Mouse (Mus musculus) midbrain, embryonic 11.5 days (tissue): ENCODE results near the gene Gm20916. TPM values are rescaled to one million over a fixed set of nuclear protein-coding genes. Genes with fewer than 3 reads are reported as not detected.
"Not testable (repeated sequence)": the region's sequence is repeated elsewhere in the genome, so short reads cannot be mapped to it uniquely, and the experiment has no call there.

Source experiments
- ATAC-seq: fragments of 200-750 bp; cut with Nextera tagmentation; 2 replicates; pipeline ENCODE4 v1.8.0; 2017; ENCODE audit warnings: moderate TSS enrichment, moderate library complexity; ENCODE audit not compliant: low FRiP score
- DNase-seq: peaks from one replicate; pipeline ENCODE4 v3.0.0; 2015; ENCODE audit warnings: low spot score; ENCODE audit errors: missing footprints
- H3K27ac ChIP-seq: fragments of 300-500 bp; sonication (generic); 2 replicates; pipeline ENCODE4 v1.5.1; 2014; ENCODE audit warnings: low read depth, low read length
- H3K27me3 ChIP-seq: fragments of 300-500 bp; sonication (generic); 2 replicates; pipeline ENCODE4 v1.6.1; 2014; ENCODE audit warnings: mild to moderate bottlenecking, low read length, moderate library complexity, mixed read lengths; ENCODE audit not compliant: control insufficient read depth, insufficient read depth
- H3K36me3 ChIP-seq: fragments of 300-500 bp; sonication (generic); 2 replicates; pipeline ENCODE4 v1.6.1; 2014; ENCODE audit warnings: mild to moderate bottlenecking, low read length, moderate library complexity, mixed read lengths; ENCODE audit not compliant: control insufficient read depth, insufficient read depth
- H3K4me1 ChIP-seq: fragments of 300-500 bp; sonication (generic); 2 replicates; pipeline ENCODE4 v1.6.1; 2014; ENCODE audit warnings: low read length; ENCODE audit not compliant: control insufficient read depth, insufficient read depth
- H3K4me2 ChIP-seq: fragments of 300-500 bp; sonication (generic); 2 replicates; pipeline ENCODE4 v1.6.1; 2014; ENCODE audit warnings: mild to moderate bottlenecking, moderate library complexity
- H3K4me3 ChIP-seq: fragments of 300-500 bp; sonication (generic); 2 replicates; pipeline ENCODE4 v1.5.1; 2014; ENCODE audit warnings: low read depth, low read length
- H3K9ac ChIP-seq: fragments of 300-500 bp; sonication (generic); 2 replicates; pipeline ENCODE4 v1.6.1; 2014; ENCODE audit warnings: low read length
- H3K9me3 ChIP-seq: fragments of 300-500 bp; sonication (generic); 2 replicates; pipeline ENCODE4 v1.6.1; 2016; ENCODE audit warnings: low read length; ENCODE audit not compliant: control insufficient read depth
- WGBS: fragments of 180-500 bp; shearing (Covaris S2); extraction: QIAGEN DNeasy Blood & Tissue Kit; methylation state at CpG from one replicate; pipeline ENCODE4 v1.1.7; 2014; 5-methylcytosine and 5-hydroxymethylcytosine counted together
- polyA plus RNA-seq: library from polyadenylated mRNA; unstranded; fragments of >200 nt; fragmentation: Nextera tagmentation; extraction: Ambion mirVana; gene quantifications from 2 replicates; pipeline ENCODE4 v1.2.1, GENCODE M21; 2014

Gm20916 gene
- polyA plus RNA-seq, result not detected in 2 replicates

- ATAC-seq, H3K4me1 ChIP-seq, H3K4me2 ChIP-seq, H3K27me3 ChIP-seq, H3K9ac ChIP-seq, H3K9me3 ChIP-seq, H3K36me3 ChIP-seq, H3K4me3 ChIP-seq, H3K27ac ChIP-seq, DNase-seq: not testable (repeated sequence)
- WGBS, result no CpG with 5 or more reads among the region's 6 CpGs
These were observed at the start of gene Gm20916 for GRCm38 (mm10) chrY:79319265-79319664. Gene Gm20916 (plus strand): TSS chrY:79319565.

Other genes with a start within 250 kb of the Gm20916 start
- not detected in 2 replicates for gene Gm20917, start 168.4 kb upstream of the Gm20916 start, polyA plus RNA-seq